Mouse (Mus musculus) intestine, embryonic 15.5 days (tissue): ENCODE data around the gene Slc46a2. TPM values are rescaled to one million over a fixed set of nuclear protein-coding genes. Genes with fewer than 3 reads are reported as not detected.
A peak's percentile ranks its signal among the peaks of the same experiment; 100 is the strongest.

Source experiments
- ATAC-seq: fragments of 200-750 bp; cut with Nextera tagmentation; 2 replicates; pipeline ENCODE4 v1.8.0; 2017; ENCODE audit warnings: moderate TSS enrichment, moderate library complexity
- H3K27ac ChIP-seq: fragments of 300-500 bp; sonication (generic); 2 replicates; pipeline ENCODE4 v1.5.1; 2015; ENCODE audit warnings: mild to moderate bottlenecking, inconsistent platforms
- H3K27me3 ChIP-seq: fragments of 300-500 bp; sonication (generic); replicated peaks from 2 replicates; pipeline ENCODE4 v1.6.1; 2015; ENCODE audit warnings: inconsistent platforms
- H3K36me3 ChIP-seq: fragments of 300-500 bp; sonication (generic); 2 replicates; pipeline ENCODE4 v1.6.1; 2015; ENCODE audit warnings: inconsistent platforms
- H3K4me1 ChIP-seq: fragments of 300-500 bp; sonication (generic); replicated peaks from 2 replicates; pipeline ENCODE4 v1.6.1; 2015; ENCODE audit warnings: inconsistent platforms
- H3K4me2 ChIP-seq: fragments of 300-500 bp; sonication (generic); replicated peaks from 2 replicates; pipeline ENCODE4 v1.6.1; 2015; ENCODE audit warnings: mild to moderate bottlenecking, inconsistent platforms
- H3K4me3 ChIP-seq: fragments of 300-500 bp; sonication (generic); replicated peaks from 2 replicates; pipeline ENCODE4 v1.5.1; 2015; ENCODE audit warnings: inconsistent platforms
- H3K9ac ChIP-seq: fragments of 300-500 bp; sonication (generic); 2 replicates; pipeline ENCODE4 v1.6.1; 2015; ENCODE audit warnings: inconsistent platforms
- H3K9me3 ChIP-seq: fragments of 300-500 bp; sonication (generic); 2 replicates; pipeline ENCODE4 v1.6.1; 2016; ENCODE audit warnings: inconsistent platforms
- WGBS: fragments of 180-500 bp; shearing (Covaris S2); methylation state at CpG from one replicate; pipeline ENCODE4 v1.1.7; 2015; 5-methylcytosine and 5-hydroxymethylcytosine counted together
- polyA plus RNA-seq: library from polyadenylated mRNA; unstranded; fragments of >200 nt; fragmentation: Nextera tagmentation; extraction: Ambion mirVana; gene quantifications from 2 replicates; pipeline ENCODE4 v1.2.1, GENCODE M21; 2015

Slc46a2 gene
- polyA plus RNA-seq, 1 experiment from 2014 or later, result not detected

GRCm38 (mm10) chr4:59907092-59907491, 7.8 kb downstream of the Slc46a2 start:
- ATAC-seq, result peak; percentile 53; the same call in 1 of the 2 replicates
- Histone ChIP-seq H3K27ac (no peak overlapping the region), H3K4me3 (no peak overlapping the region), H3K4me2 (no peak overlapping the region), H3K4me1 (no peaks in the 10 kb centered on the region), H3K9me3 (no peaks in the 10 kb centered on the region), H3K27me3 (no peaks in the 10 kb centered on the region), H3K36me3 (no peaks in the 10 kb centered on the region), H3K9ac (no peak overlapping the region)
- WGBS, result 66% methylated on average over 6 of the region's 6 CpGs

GRCm38 (mm10) chr4:59902547-59902946, 12.3 kb downstream of the Slc46a2 start:
- H3K27me3 ChIP-seq, result no peaks in the 10 kb centered on the region
- 68% methylated on average over 6 of the region's 6 CpGs for WGBS
- H3K27ac ChIP-seq, result no peak overlapping the region
- H3K36me3 ChIP-seq, result no peaks in the 10 kb centered on the region
- no peak overlapping the region for H3K9ac ChIP-seq
- H3K4me3 ChIP-seq, result no peak overlapping the region
- no peak for ATAC-seq
- no peaks in the 10 kb centered on the region for H3K9me3 ChIP-seq
- H3K4me2 ChIP-seq, result no peak overlapping the region
- no peaks in the 10 kb centered on the region for H3K4me1 ChIP-seq

GRCm38 (mm10) chr4:59901810-59902209, 13.0 kb downstream of the Slc46a2 start:
- no peaks in the 10 kb centered on the region for H3K36me3 ChIP-seq
- H3K4me3 ChIP-seq, result no peak overlapping the region
- ATAC-seq, result no peak
- H3K27ac ChIP-seq, result no peak overlapping the region
- no peak overlapping the region for H3K4me2 ChIP-seq
- no peaks in the 10 kb centered on the region for H3K27me3 ChIP-seq
- no peak overlapping the region for H3K9ac ChIP-seq
- no peaks in the 10 kb centered on the region for H3K9me3 ChIP-seq
- no peaks in the 10 kb centered on the region for H3K4me1 ChIP-seq
- 84% methylated on average over 6 of the region's 6 CpGs for WGBS

- no peaks in the 10 kb centered on the region for H3K4me1 ChIP-seq
- H3K4me3 ChIP-seq, result no peak overlapping the region
- H3K27ac ChIP-seq, result no peak overlapping the region
- H3K9me3 ChIP-seq, result no peaks in the 10 kb centered on the region
- no peak overlapping the region for H3K4me2 ChIP-seq
- no peaks in the 10 kb centered on the region for H3K36me3 ChIP-seq
- 66% methylated on average over 9 of the region's 9 CpGs for WGBS
- no peak overlapping the region for H3K9ac ChIP-seq
- no peak for ATAC-seq
- H3K27me3 ChIP-seq, result no peaks in the 10 kb centered on the region
These were observed 16.3 kb downstream of the Slc46a2 start for GRCm38 (mm10) chr4:59898521-59898919.

DNA sequence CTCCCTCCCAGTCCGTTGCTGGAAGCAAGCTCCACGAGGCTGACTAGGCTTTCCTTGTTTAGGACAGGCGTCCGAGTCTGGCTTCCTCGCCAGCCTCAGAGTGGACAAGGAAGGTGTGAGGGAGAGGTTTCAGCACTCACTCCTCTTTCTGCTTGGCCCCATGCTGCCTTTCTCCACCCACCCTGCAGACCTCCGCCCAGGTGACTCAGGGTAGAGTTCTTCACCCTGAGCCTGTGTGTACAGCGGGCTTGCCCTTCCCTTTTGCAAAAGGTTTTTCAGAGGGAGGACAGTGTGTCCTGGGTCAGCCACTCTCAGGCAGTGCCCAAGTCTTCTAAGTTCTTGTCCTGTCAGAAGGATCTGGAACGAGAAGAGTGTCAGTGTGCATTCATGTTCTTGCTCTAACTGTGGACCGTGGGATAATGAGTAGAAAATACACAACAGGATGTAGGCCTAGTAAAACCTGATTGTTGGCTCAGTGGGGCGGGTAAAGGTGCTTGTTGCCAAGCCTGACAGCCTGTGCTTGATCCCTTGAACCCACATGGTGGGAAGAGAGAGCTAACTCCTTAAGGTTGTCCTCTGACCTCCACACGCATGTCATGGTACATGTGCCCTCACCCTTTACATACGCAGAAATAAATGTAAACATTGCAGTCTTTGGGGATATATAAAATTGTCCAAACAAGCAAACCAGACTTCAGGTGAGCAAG, 16.9 kb downstream of the Slc46a2 start:
- H3K4me2 ChIP-seq, result no peak overlapping the region
- no peak overlapping the region for H3K9ac ChIP-seq
- 77% methylated on average over 12 of the region's 12 CpGs for WGBS
- H3K27me3 ChIP-seq, result no peaks in the 10 kb centered on the region
- no peaks in the 10 kb centered on the region for H3K4me1 ChIP-seq
- no peaks in the 10 kb centered on the region for H3K36me3 ChIP-seq
- H3K27ac ChIP-seq, result no peak overlapping the region
- no peak overlapping the region for H3K4me3 ChIP-seq
- H3K9me3 ChIP-seq, result no peaks in the 10 kb centered on the region
- peak; percentile 34; the same call in 1 of the 2 replicates for ATAC-seq

DNA sequence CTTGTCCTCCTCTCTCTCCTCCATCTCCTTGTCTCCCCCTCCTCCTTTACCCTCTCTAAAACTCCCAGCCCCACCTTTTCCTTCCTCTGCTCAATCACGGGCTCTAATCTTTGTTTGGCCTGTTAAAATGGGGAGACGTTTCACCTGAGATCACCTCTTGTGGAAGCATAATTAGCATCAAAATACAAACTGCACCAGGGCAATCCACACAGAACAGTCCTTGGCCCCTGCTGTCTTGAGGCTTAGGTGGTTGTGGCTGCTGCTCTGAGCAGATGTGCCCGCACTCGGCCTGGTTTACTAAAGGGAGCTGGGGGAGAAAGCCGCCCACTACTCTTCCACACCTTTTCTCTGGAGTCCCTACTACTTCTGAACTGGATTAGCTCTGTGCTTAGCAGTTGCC, 18.9 kb downstream of the Slc46a2 start:
- H3K27ac ChIP-seq, result no peak overlapping the region
- H3K36me3 ChIP-seq, result no peaks in the 10 kb centered on the region
- no peak overlapping the region for H3K9ac ChIP-seq
- no peak overlapping the region for H3K4me2 ChIP-seq
- WGBS, result 72% methylated on average over 5 of the region's 5 CpGs
- no peaks in the 10 kb centered on the region for H3K4me1 ChIP-seq
- ATAC-seq, result no peak
- H3K4me3 ChIP-seq, result no peak overlapping the region
- H3K9me3 ChIP-seq, result no peaks in the 10 kb centered on the region
- no peaks in the 10 kb centered on the region for H3K27me3 ChIP-seq

DNA sequence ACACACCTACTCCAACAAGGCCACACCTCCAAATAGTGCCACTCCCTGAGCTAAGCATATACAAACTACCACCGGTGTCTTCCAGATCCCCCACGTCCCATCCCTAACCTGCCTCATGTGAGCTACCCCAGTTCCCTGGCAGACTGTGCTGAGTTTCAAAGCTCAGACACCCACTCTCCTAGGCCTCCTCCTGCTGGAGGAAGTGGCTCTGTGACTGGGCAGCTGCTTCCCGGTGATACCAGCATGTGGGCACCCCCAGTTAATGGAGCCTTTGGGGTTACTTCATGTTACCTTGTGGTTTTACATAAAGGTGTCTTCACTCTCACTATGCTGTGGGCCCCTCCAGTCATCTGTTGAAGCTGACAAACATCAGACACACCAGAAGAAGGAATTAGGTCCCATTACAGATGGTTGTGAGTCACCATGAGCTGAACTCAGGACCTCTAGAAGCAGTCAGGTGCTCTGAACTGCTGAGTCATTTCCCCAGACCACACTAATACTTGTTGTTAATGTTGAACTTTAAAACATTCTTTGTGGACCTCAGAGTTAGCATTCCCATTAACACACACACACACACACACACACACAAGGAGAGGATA, 19.8 kb downstream of the Slc46a2 start:
- Histone ChIP-seq H3K4me2 (no peak overlapping the region), H3K27ac (no peak overlapping the region), H3K36me3 (no peaks in the 10 kb centered on the region), H3K9me3 (no peaks in the 10 kb centered on the region), H3K27me3 (no peaks in the 10 kb centered on the region), H3K4me1 (no peaks in the 10 kb centered on the region), H3K9ac (no peak overlapping the region), H3K4me3 (no peak overlapping the region)
- ATAC-seq, result no peak
- WGBS, result 91% methylated on average over 3 of the region's 3 CpGs

DNA sequence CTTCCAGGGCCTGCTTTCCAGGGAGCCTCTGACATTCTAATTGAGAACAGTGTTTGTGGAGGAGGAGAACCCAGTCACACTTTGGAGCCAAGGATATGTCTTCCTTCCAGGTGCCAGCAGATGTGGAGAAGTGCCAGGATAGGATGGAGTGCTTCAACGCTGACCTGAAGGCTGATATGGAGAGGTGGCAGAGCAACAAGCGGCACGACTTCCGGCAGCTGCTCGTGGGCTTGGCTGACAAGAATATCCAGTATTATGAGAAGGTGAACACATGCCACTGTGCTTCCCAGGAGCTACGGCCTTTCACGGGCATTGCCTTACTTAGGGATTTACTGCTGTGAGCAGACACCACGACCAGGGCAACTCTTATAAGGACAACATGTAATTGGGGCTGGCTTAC, 20.4 kb downstream of the Slc46a2 start:
- Histone ChIP-seq H3K9me3 (no peaks in the 10 kb centered on the region), H3K4me2 (no peak overlapping the region), H3K27ac (no peak overlapping the region), H3K4me1 (no peaks in the 10 kb centered on the region), H3K36me3 (no peaks in the 10 kb centered on the region), H3K4me3 (no peak overlapping the region), H3K9ac (no peak overlapping the region), H3K27me3 (no peaks in the 10 kb centered on the region)
- WGBS, result 93% methylated on average over 8 of the region's 8 CpGs
- no peak for ATAC-seq

DNA sequence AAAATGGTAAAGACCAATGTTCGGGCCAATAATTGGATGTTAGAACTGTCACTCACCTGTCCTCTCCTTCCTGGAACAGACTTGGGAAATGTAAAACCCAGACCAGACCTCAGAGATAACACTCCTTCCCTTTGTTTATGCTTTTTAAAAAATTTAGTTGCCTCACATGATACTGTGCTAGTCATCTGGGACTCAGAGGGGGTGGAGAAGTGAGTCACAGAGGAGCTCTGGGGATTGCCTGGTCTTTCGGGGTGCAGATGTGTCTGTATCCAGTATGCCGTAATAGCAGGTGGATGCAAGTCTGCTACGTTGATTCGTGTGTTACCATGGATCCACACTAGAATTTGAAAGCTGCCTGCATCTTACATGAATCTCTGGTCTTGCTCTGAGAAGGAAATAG, 22.1 kb downstream of the Slc46a2 start:
- Histone ChIP-seq H3K4me2 (no peak overlapping the region), H3K27ac (no peak overlapping the region), H3K4me3 (no peak overlapping the region), H3K9me3 (no peaks in the 10 kb centered on the region), H3K27me3 (no peaks in the 10 kb centered on the region), H3K9ac (no peak overlapping the region), H3K4me1 (no peaks in the 10 kb centered on the region), H3K36me3 (no peaks in the 10 kb centered on the region)
- 95% methylated on average over 5 of the region's 5 CpGs for WGBS
- no peak for ATAC-seq

DNA sequence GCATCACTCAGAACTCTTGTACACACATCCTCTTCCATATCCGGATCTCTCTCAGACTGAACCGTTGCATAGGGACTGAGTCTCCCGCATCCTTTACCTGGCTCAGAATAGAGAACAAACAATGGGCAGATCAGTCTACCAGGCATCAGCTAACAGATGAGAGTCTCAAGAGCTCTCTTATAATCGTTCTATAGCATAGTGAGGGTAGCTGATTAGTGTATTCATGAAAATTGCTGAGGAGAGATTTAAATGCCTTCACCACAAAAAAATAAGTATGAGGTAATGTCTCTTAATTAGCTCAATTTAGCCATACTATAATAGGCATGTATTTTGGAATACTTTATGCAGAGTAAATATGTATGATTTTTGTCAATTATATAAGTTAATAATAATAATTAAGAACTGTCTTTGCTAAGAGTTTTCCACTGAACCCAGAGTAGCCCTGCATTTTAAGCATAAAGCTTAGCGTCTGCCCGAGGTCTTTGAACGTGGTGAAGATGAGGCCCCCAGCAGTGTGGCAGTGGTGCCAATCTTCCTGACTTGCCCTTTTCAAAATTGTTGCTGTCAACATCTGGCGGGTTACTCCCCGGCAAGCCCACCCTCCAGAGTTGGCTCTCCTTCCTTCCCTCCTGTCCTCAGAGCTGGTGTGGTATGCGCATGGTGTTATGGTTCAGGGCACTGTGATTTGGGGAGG, 23.0 kb downstream of the Slc46a2 start:
- H3K9ac ChIP-seq, result no peak overlapping the region
- WGBS, result 92% methylated on average over 10 of the region's 10 CpGs
- H3K4me1 ChIP-seq, result no peaks in the 10 kb centered on the region
- H3K27me3 ChIP-seq, result no peaks in the 10 kb centered on the region
- ATAC-seq, result no peak
- no peak overlapping the region for H3K27ac ChIP-seq
- no peak overlapping the region for H3K4me2 ChIP-seq
- H3K9me3 ChIP-seq, result no peaks in the 10 kb centered on the region
- H3K36me3 ChIP-seq, result no peaks in the 10 kb centered on the region
- no peak overlapping the region for H3K4me3 ChIP-seq

DNA sequence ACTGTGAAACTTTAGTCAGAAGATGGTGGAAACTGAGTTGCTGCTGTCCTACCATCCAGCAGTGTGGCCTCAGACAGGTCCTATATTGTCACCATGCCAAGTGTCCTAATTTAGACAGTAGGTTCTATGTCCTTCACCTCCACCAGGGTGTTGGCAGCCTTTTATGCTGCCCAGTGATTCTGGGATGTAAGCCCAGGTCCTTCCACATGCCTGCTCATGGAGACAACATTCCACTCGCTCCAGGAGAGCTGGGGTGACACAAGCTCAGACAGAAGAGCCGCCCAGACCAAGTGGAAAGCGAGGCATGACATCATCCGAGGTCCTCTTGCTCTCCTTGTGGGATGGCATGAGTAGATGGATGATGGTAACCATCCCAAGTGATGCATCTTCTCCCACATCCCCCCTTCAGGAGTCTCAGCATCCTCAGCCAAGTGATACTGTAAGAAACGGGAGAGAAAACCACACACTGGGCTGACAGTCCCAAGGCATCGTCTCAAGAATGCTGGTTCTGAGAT, 24.7 kb downstream of the Slc46a2 start:
- no peak for ATAC-seq
- no peak overlapping the region for H3K27ac ChIP-seq
- 85% methylated on average over 6 of the region's 6 CpGs for WGBS
- no peak overlapping the region for H3K4me3 ChIP-seq
- H3K27me3 ChIP-seq, result no peaks in the 10 kb centered on the region
- H3K4me1 ChIP-seq, result no peaks in the 10 kb centered on the region
- H3K9me3 ChIP-seq, result no peaks in the 10 kb centered on the region
- no peak overlapping the region for H3K4me2 ChIP-seq
- H3K9ac ChIP-seq, result no peak overlapping the region
- H3K36me3 ChIP-seq, result no peaks in the 10 kb centered on the region

DNA sequence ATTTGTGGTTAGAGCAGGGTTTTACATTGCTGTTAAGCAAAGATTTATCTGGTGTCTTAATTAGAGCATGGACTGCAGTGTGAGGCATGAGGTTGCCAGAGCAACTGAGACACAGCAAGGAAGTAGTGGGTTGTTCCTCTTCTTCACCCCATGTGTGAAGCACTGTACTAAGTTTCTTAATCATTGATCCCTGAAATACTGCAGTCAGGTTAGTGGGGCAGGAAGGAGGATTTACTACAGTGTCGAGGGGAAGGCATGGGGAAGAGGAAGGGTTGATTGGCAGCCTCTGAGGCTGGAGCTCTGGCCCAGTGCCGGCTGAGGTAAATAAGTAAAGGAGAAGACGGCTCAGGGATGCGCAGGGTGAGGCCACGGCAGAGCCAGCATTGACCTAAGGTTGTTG, 26.8 kb downstream of the Slc46a2 start:
- H3K4me1 ChIP-seq, result 0 out of 2 replicates have a peak, but pooled peaks cover 3% of the 10 kb centered on the region
- no peak overlapping the region for H3K9ac ChIP-seq
- no peak overlapping the region for H3K27ac ChIP-seq
- no peaks in the 10 kb centered on the region for H3K27me3 ChIP-seq
- no peaks in the 10 kb centered on the region for H3K9me3 ChIP-seq
- WGBS, result 72% methylated on average over 5 of the region's 5 CpGs
- H3K4me3 ChIP-seq, result no peak overlapping the region
- no peak for ATAC-seq
- no peaks in the 10 kb centered on the region for H3K36me3 ChIP-seq
- no peak overlapping the region for H3K4me2 ChIP-seq
